Mouse (Mus musculus) heart, embryonic 16.5 days (tissue): ENCODE measurements around the gene Amigo2. TPM values are rescaled to one million over a fixed set of nuclear protein-coding genes. Genes with fewer than 3 reads are reported as not detected.

Experiments used
- ATAC-seq: fragments of 200-750 bp; cut with Nextera tagmentation; replicated peaks from 2 replicates; pipeline ENCODE4 v1.8.0; 2017; ENCODE audit warnings: moderate number of reproducible peaks; ENCODE audit not compliant: insufficient read depth, low FRiP score; ENCODE audit errors: extremely low read depth
- H3K27ac ChIP-seq: fragments of 300-500 bp; sonication (generic); 2 replicates; pipeline ENCODE4 v1.5.1; 2014; ENCODE audit warnings: mild to moderate bottlenecking, low read length, control low read depth, moderate library complexity
- H3K27me3 ChIP-seq: fragments of 300-500 bp; sonication (generic); 2 replicates; pipeline ENCODE4 v1.6.1; 2014; ENCODE audit warnings: low read length, mixed read lengths; ENCODE audit not compliant: control insufficient read depth, insufficient read depth
- H3K36me3 ChIP-seq: fragments of 300-500 bp; sonication (generic); 2 replicates; pipeline ENCODE4 v1.6.1; 2014; ENCODE audit not compliant: control insufficient read depth, insufficient read depth
- H3K4me1 ChIP-seq: fragments of 300-500 bp; sonication (generic); 2 replicates; pipeline ENCODE4 v1.6.1; 2014; ENCODE audit warnings: low read length, mixed read lengths; ENCODE audit not compliant: control insufficient read depth, insufficient read depth
- H3K4me2 ChIP-seq: fragments of 300-500 bp; sonication (generic); 2 replicates; pipeline ENCODE4 v1.6.1; 2014; ENCODE audit warnings: low read depth, mild to moderate bottlenecking, control low read depth, low read length
- H3K4me3 ChIP-seq: fragments of 300-500 bp; sonication (generic); 2 replicates; pipeline ENCODE4 v1.5.1; 2014; ENCODE audit warnings: mild to moderate bottlenecking, control low read depth, low read length
- H3K9ac ChIP-seq: fragments of 300-500 bp; sonication (generic); 2 replicates; pipeline ENCODE4 v1.6.1; 2014; ENCODE audit warnings: low read length, control low read depth
- H3K9me3 ChIP-seq: fragments of 300-500 bp; sonication (generic); replicated peaks from 2 replicates; pipeline ENCODE4 v1.6.1; 2016; ENCODE audit warnings: low read length; ENCODE audit not compliant: control insufficient read depth
- WGBS: fragments of 180-500 bp; shearing (Covaris S2); extraction: QIAGEN DNeasy Blood & Tissue Kit; methylation state at CpG from one replicate; pipeline ENCODE4 v1.1.7; 2014; 5-methylcytosine and 5-hydroxymethylcytosine counted together
- polyA plus RNA-seq: library from polyadenylated mRNA; unstranded; fragments of >200 nt; fragmentation: Nextera tagmentation; extraction: Ambion mirVana; gene quantifications from 2 replicates; pipeline ENCODE4 v1.2.1, GENCODE M21; 2015

Amigo2 gene
- polyA plus RNA-seq = 4.0 and 4.1 TPM in 2 replicates

- ATAC-seq = peak; percentile 85
- H3K4me3 ChIP-seq = peak within 1 kb of the TSS; percentile 66
These were observed at the start of gene Amigo2, which contains the start of gene Pced1b for GRCm38 (mm10) chr15:97246911-97247790. TSS of gene Amigo2 (minus strand) at chr15:97247287. TSS of gene Pced1b (plus strand) at chr15:97247107.

GRCm38 (mm10) chr15:97291291-97292050 lies 44.4 kb upstream of the Amigo2 start:
- Histone ChIP-seq H3K9ac (no peak overlapping the region), H3K9me3 (no peaks in the 10 kb centered on the region), H3K27me3 (no peaks in the 10 kb centered on the region), H3K4me1 (no peaks in the 10 kb centered on the region), H3K36me3 (no peaks in the 10 kb centered on the region), H3K4me3 (no peak overlapping the region), H3K4me2 (no peak overlapping the region), H3K27ac (0 out of 2 replicates have a peak overlapping the region, but pooled peaks have one; percentile 7)
- 64% methylated on average over 21 of the region's 21 CpGs for WGBS
- ATAC-seq = 0 out of 2 replicates have a peak, but pooled peaks have one; percentile 37

More at GRCm38 (mm10) chr15:97246911-97247790, at the start of gene Amigo2, which contains the start of gene Pced1b:
- peaks cover 16% of the 10 kb centered on the region for H3K27me3 ChIP-seq
- H3K4me1 ChIP-seq = no peaks in the 10 kb centered on the region
- H3K9me3 ChIP-seq = no peaks in the 10 kb centered on the region; the same call in 1 of the 2 replicates
- peak within 1 kb of the TSS; percentile 88 for H3K9ac ChIP-seq
- no peaks in the 10 kb centered on the region for H3K36me3 ChIP-seq
- peak within 1 kb of the TSS; percentile 72 for H3K4me2 ChIP-seq
- H3K27ac ChIP-seq = peak within 1 kb of the TSS; percentile 80
- WGBS = under 1% methylated on average over 96 of the region's 125 CpGs

DNA sequence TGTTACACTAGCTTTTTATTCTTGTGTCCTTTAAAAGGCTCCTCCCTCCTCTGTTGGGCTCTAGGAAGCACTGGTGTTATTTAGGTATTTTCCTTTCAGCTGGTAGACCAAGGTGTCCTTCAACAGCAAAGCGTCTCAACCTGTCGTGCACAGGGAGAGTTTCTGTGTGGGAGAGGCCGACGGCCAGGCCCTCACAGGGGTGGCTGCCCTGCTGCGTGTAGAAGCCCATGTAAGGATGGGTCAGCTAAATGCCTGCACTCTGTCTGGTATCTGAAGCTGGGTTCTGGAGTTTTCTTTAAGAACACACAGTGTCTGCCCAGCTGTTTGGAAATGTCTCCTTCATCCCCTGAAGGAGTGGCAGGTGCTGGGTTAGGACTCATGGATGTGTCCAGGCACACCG lies 43.3 kb upstream of the Amigo2 start:
- Histone ChIP-seq H3K27me3 (no peaks in the 10 kb centered on the region), H3K4me2 (no peak overlapping the region), H3K9ac (no peak overlapping the region), H3K36me3 (no peaks in the 10 kb centered on the region), H3K9me3 (no peaks in the 10 kb centered on the region), H3K4me3 (no peak overlapping the region), H3K4me1 (no peaks in the 10 kb centered on the region), H3K27ac (no peak overlapping the region)
- ATAC-seq = no peak
- WGBS = 82% methylated on average over 6 of the region's 6 CpGs

- Histone ChIP-seq H3K4me2 (no peak overlapping the region), H3K27me3 (no peaks in the 10 kb centered on the region), H3K36me3 (no peaks in the 10 kb centered on the region), H3K4me3 (no peak overlapping the region), H3K4me1 (no peaks in the 10 kb centered on the region), H3K27ac (no peak overlapping the region), H3K9me3 (no peaks in the 10 kb centered on the region), H3K9ac (no peak overlapping the region)
- no peak for ATAC-seq
- 66% methylated on average over 4 of the region's 4 CpGs for WGBS
These were observed 42.1 kb upstream of the Amigo2 start for GRCm38 (mm10) chr15:97289176-97289575.

DNA sequence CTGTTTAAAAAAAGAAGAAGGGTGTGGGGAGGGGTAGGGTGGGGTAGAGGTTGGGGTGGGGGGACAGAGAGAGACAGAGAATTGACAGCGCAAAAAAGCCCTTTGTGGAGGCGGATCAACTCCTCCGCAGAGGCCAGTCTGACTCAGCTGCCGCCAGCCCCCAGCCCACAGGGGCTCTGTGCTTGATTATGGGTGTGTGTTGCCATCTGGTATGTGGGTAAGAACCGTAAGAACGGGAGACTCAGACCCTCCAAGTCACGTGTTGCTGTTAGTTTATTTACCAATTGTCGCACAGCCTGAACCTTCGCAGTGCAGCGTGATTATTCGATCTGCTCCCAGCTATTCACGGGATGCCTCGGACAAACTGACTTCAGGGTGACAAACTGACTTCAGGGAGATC lies 41.6 kb upstream of the Amigo2 start:
- no peak for ATAC-seq
- WGBS = 77% methylated on average over 13 of the region's 13 CpGs
- Histone ChIP-seq H3K4me1 (no peaks in the 10 kb centered on the region), H3K27ac (no peak overlapping the region), H3K27me3 (no peaks in the 10 kb centered on the region), H3K9ac (no peak overlapping the region), H3K4me2 (no peak overlapping the region), H3K9me3 (no peaks in the 10 kb centered on the region), H3K36me3 (no peaks in the 10 kb centered on the region), H3K4me3 (no peak overlapping the region)

GRCm38 (mm10) chr15:97287436-97288143 lies 40.5 kb upstream of the Amigo2 start:
- Histone ChIP-seq H3K4me1 (no peaks in the 10 kb centered on the region), H3K4me2 (no peak overlapping the region), H3K9ac (no peak overlapping the region), H3K27ac (no peak overlapping the region), H3K36me3 (no peaks in the 10 kb centered on the region), H3K9me3 (no peaks in the 10 kb centered on the region), H3K4me3 (no peak overlapping the region), H3K27me3 (no peaks in the 10 kb centered on the region)
- WGBS = 85% methylated on average over 5 of the region's 5 CpGs
- no peak for ATAC-seq

- Histone ChIP-seq H3K9ac (no peak overlapping the region), H3K9me3 (no peaks in the 10 kb centered on the region), H3K27me3 (no peaks in the 10 kb centered on the region), H3K27ac (no peak overlapping the region), H3K4me2 (no peak overlapping the region), H3K4me3 (no peak overlapping the region), H3K4me1 (no peaks in the 10 kb centered on the region), H3K36me3 (no peaks in the 10 kb centered on the region)
- no peak for ATAC-seq
- WGBS = 85% methylated on average over 10 of the region's 10 CpGs
These were observed 39.6 kb upstream of the Amigo2 start for GRCm38 (mm10) chr15:97286731-97287130.

- ATAC-seq = no peak
- Histone ChIP-seq H3K36me3 (no peaks in the 10 kb centered on the region), H3K9me3 (no peaks in the 10 kb centered on the region), H3K27ac (no peak overlapping the region), H3K9ac (no peak overlapping the region), H3K4me1 (peaks cover 2% of the 10 kb centered on the region; the same call in 1 of the 2 replicates), H3K4me3 (no peak overlapping the region), H3K4me2 (no peak overlapping the region), H3K27me3 (no peaks in the 10 kb centered on the region)
- WGBS = 86% methylated on average over 10 of the region's 10 CpGs
These were observed 38.7 kb upstream of the Amigo2 start for GRCm38 (mm10) chr15:97285665-97286212.
